Mouse (Mus musculus): ENCODE measurements at regions not wholly inside any gene's neighbourhood (a gene's known extent, or its start where the extent isn't known, plus 50 kb on each side); places are given as distances from the start of the nearest gene placed in this dataset.

GRCm38 (mm10) chr12:71630386-71630785, 200.5 kb upstream of the Daam1 start:
- WGBS = 91% methylated on average over 3 of the region's 3 CpGs
- H3K9ac ChIP-seq (ENCODE audit: low read length) = no peak overlapping the region
- no peak overlapping the region for H3K4me2 ChIP-seq (ENCODE audit: low read depth, low read length)

GRCm38 (mm10) chr12:71636300-71636699, 194.6 kb upstream of the Daam1 start:
- Histone ChIP-seq H3K27me3 (ENCODE audit: control insufficient read depth, insufficient read depth, low read length) (no peaks in the 10 kb centered on the region), H3K36me3 (ENCODE audit: control insufficient read depth, insufficient read depth, low read length) (no peaks in the 10 kb centered on the region), H3K9me3 (replicated peaks; ENCODE audit: control insufficient read depth, low read length) (no peaks in the 10 kb centered on the region), H3K4me3 (replicated peaks; ENCODE audit: low read length) (no peak overlapping the region), H3K9ac (ENCODE audit: low read length) (no peak overlapping the region), H3K4me2 (ENCODE audit: low read depth, low read length) (no peak overlapping the region), H3K4me1 (ENCODE audit: control insufficient read depth, insufficient read depth, low read length) (peaks cover 3% of the 10 kb centered on the region), H3K27ac (ENCODE audit: low read length) (no peak overlapping the region)
- WGBS = 93% methylated on average over 6 of the region's 6 CpGs
- ATAC-seq (ENCODE audit: insufficient read depth, low FRiP score) = no peak

More at GRCm38 (mm10) chr12:71630386-71630785, 200.5 kb upstream of the Daam1 start:
- Histone ChIP-seq H3K9me3 (replicated peaks; ENCODE audit: control insufficient read depth, low read length) (no peaks in the 10 kb centered on the region), H3K27me3 (ENCODE audit: control insufficient read depth, insufficient read depth, low read length) (no peaks in the 10 kb centered on the region), H3K36me3 (ENCODE audit: control insufficient read depth, insufficient read depth, low read length) (no peaks in the 10 kb centered on the region), H3K27ac (ENCODE audit: low read length) (no peak overlapping the region), H3K4me3 (replicated peaks; ENCODE audit: low read length) (no peak overlapping the region), H3K4me1 (ENCODE audit: control insufficient read depth, insufficient read depth, low read length) (peaks cover 19% of the 10 kb centered on the region)
- no peak for ATAC-seq (ENCODE audit: insufficient read depth, low FRiP score)

- Histone ChIP-seq H3K9ac (ENCODE audit: low read length) (no peak overlapping the region), H3K36me3 (ENCODE audit: control insufficient read depth, insufficient read depth, low read length) (no peaks in the 10 kb centered on the region), H3K27me3 (ENCODE audit: control insufficient read depth, insufficient read depth, low read length) (no peaks in the 10 kb centered on the region), H3K4me1 (ENCODE audit: control insufficient read depth, insufficient read depth, low read length) (peaks cover 10% of the 10 kb centered on the region), H3K27ac (ENCODE audit: low read length) (no peak overlapping the region), H3K4me3 (replicated peaks; ENCODE audit: low read length) (no peak overlapping the region), H3K9me3 (replicated peaks; ENCODE audit: control insufficient read depth, low read length) (no peaks in the 10 kb centered on the region), H3K4me2 (ENCODE audit: low read depth, low read length) (no peak overlapping the region)
- no peak for ATAC-seq (ENCODE audit: insufficient read depth, low FRiP score)
- 43% methylated on average over 3 of the region's 3 CpGs for WGBS
Measured at GRCm38 (mm10) chr12:71637248-71637647, 193.6 kb upstream of the Daam1 start.

- no peak overlapping the region for H3K4me2 ChIP-seq (ENCODE audit: low read depth, low read length)
Measured at GRCm38 (mm10) chr12:71638246-71638645, 192.6 kb upstream of the Daam1 start.

GRCm38 (mm10) chr12:71640058-71640501, 190.8 kb upstream of the Daam1 start:
- H3K9ac ChIP-seq (ENCODE audit: low read length) = no peak overlapping the region
- H3K4me2 ChIP-seq (ENCODE audit: low read depth, low read length) = no peak overlapping the region
- no peaks in the 10 kb centered on the region for H3K9me3 ChIP-seq (replicated peaks; ENCODE audit: control insufficient read depth, low read length)
- ATAC-seq (ENCODE audit: insufficient read depth, low FRiP score) = peak; percentile 69; the same call in 1 of the 2 replicates
- peaks cover 12% of the 10 kb centered on the region for H3K4me1 ChIP-seq (ENCODE audit: control insufficient read depth, insufficient read depth, low read length)
- H3K27me3 ChIP-seq (ENCODE audit: control insufficient read depth, insufficient read depth, low read length) = no peaks in the 10 kb centered on the region
- no peaks in the 10 kb centered on the region for H3K36me3 ChIP-seq (ENCODE audit: control insufficient read depth, insufficient read depth, low read length)
- WGBS = 32% methylated on average over 10 of the region's 10 CpGs
- H3K27ac ChIP-seq (ENCODE audit: low read length) = peak overlapping the region; percentile 11; the same call in 1 of the 2 replicates
- no peak overlapping the region for H3K4me3 ChIP-seq (replicated peaks; ENCODE audit: low read length)

More at GRCm38 (mm10) chr12:71638246-71638645, 192.6 kb upstream of the Daam1 start:
- H3K27me3 ChIP-seq (ENCODE audit: control insufficient read depth, insufficient read depth, low read length) = no peaks in the 10 kb centered on the region
- peaks cover 12% of the 10 kb centered on the region for H3K4me1 ChIP-seq (ENCODE audit: control insufficient read depth, insufficient read depth, low read length)
- H3K9ac ChIP-seq (ENCODE audit: low read length) = no peak overlapping the region
- ATAC-seq (ENCODE audit: insufficient read depth, low FRiP score) = no peak
- WGBS = 43% methylated on average over 8 of the region's 8 CpGs
- no peaks in the 10 kb centered on the region for H3K36me3 ChIP-seq (ENCODE audit: control insufficient read depth, insufficient read depth, low read length)
- no peaks in the 10 kb centered on the region for H3K9me3 ChIP-seq (replicated peaks; ENCODE audit: control insufficient read depth, low read length)
- no peak overlapping the region for H3K4me3 ChIP-seq (replicated peaks; ENCODE audit: low read length)
- no peak overlapping the region for H3K27ac ChIP-seq (ENCODE audit: low read length)

GRCm38 (mm10) chr12:71641486-71641885, 189.4 kb upstream of the Daam1 start:
- no peaks in the 10 kb centered on the region for H3K36me3 ChIP-seq (ENCODE audit: control insufficient read depth, insufficient read depth, low read length)
- ATAC-seq (ENCODE audit: insufficient read depth, low FRiP score) = no peak
- no peaks in the 10 kb centered on the region for H3K27me3 ChIP-seq (ENCODE audit: control insufficient read depth, insufficient read depth, low read length)
- no peak overlapping the region for H3K4me3 ChIP-seq (replicated peaks; ENCODE audit: low read length)
- H3K27ac ChIP-seq (ENCODE audit: low read length) = no peak overlapping the region
- H3K9ac ChIP-seq (ENCODE audit: low read length) = no peak overlapping the region
- WGBS = 66% methylated on average over 2 of the region's 2 CpGs
- no peaks in the 10 kb centered on the region for H3K9me3 ChIP-seq (replicated peaks; ENCODE audit: control insufficient read depth, low read length)
- no peak overlapping the region for H3K4me2 ChIP-seq (ENCODE audit: low read depth, low read length)
- H3K4me1 ChIP-seq (ENCODE audit: control insufficient read depth, insufficient read depth, low read length) = peaks cover 12% of the 10 kb centered on the region

GRCm38 (mm10) chr12:71642797-71643337, 188.0 kb upstream of the Daam1 start:
- 61% methylated on average over 8 of the region's 8 CpGs for WGBS
- no peak overlapping the region for H3K9ac ChIP-seq (ENCODE audit: low read length)
- H3K27me3 ChIP-seq (ENCODE audit: control insufficient read depth, insufficient read depth, low read length) = no peaks in the 10 kb centered on the region
- H3K36me3 ChIP-seq (ENCODE audit: control insufficient read depth, insufficient read depth, low read length) = no peaks in the 10 kb centered on the region
- peak overlapping the region; percentile 51 for H3K27ac ChIP-seq (ENCODE audit: low read length)
- no peak overlapping the region for H3K4me3 ChIP-seq (replicated peaks; ENCODE audit: low read length)
- 0 out of 2 replicates have a peak, but pooled peaks have one; percentile 64 for ATAC-seq (ENCODE audit: insufficient read depth, low FRiP score)
- peaks cover 12% of the 10 kb centered on the region for H3K4me1 ChIP-seq (ENCODE audit: control insufficient read depth, insufficient read depth, low read length)
- H3K4me2 ChIP-seq (ENCODE audit: low read depth, low read length) = no peak overlapping the region
- no peaks in the 10 kb centered on the region for H3K9me3 ChIP-seq (replicated peaks; ENCODE audit: control insufficient read depth, low read length)

- no peaks in the 10 kb centered on the region for H3K4me1 ChIP-seq (ENCODE audit: control insufficient read depth, insufficient read depth, low read length)
- H3K36me3 ChIP-seq (ENCODE audit: control insufficient read depth, insufficient read depth, low read length) = no peaks in the 10 kb centered on the region
- H3K4me2 ChIP-seq (ENCODE audit: low read depth, low read length) = no peak overlapping the region
- H3K9ac ChIP-seq (ENCODE audit: low read length) = no peak overlapping the region
- no peaks in the 10 kb centered on the region for H3K27me3 ChIP-seq (ENCODE audit: control insufficient read depth, insufficient read depth, low read length)
- no peak overlapping the region for H3K4me3 ChIP-seq (replicated peaks; ENCODE audit: low read length)
- 45% methylated on average over 2 of the region's 2 CpGs for WGBS
- H3K27ac ChIP-seq (ENCODE audit: low read length) = no peak overlapping the region
- no peaks in the 10 kb centered on the region for H3K9me3 ChIP-seq (replicated peaks; ENCODE audit: control insufficient read depth, low read length)
- no peak for ATAC-seq (ENCODE audit: insufficient read depth, low FRiP score)
Measured at GRCm38 (mm10) chr12:71651251-71651650, 179.6 kb upstream of the Daam1 start.

- H3K27ac ChIP-seq (ENCODE audit: low read length) = no peak overlapping the region
- H3K27me3 ChIP-seq (ENCODE audit: control insufficient read depth, insufficient read depth, low read length) = no peaks in the 10 kb centered on the region
- no peaks in the 10 kb centered on the region for H3K9me3 ChIP-seq (replicated peaks; ENCODE audit: control insufficient read depth, low read length)
- H3K4me2 ChIP-seq (ENCODE audit: low read depth, low read length) = no peak overlapping the region
- WGBS = 57% methylated on average over 10 of the region's 10 CpGs
- H3K36me3 ChIP-seq (ENCODE audit: control insufficient read depth, insufficient read depth, low read length) = no peaks in the 10 kb centered on the region
- ATAC-seq (ENCODE audit: insufficient read depth, low FRiP score) = no peak
- H3K4me1 ChIP-seq (ENCODE audit: control insufficient read depth, insufficient read depth, low read length) = no peaks in the 10 kb centered on the region
- H3K4me3 ChIP-seq (replicated peaks; ENCODE audit: low read length) = no peak overlapping the region
- H3K9ac ChIP-seq (ENCODE audit: low read length) = no peak overlapping the region
Measured at GRCm38 (mm10) chr12:71693346-71694038, 137.4 kb upstream of the Daam1 start.
